Mouse (Mus musculus) lung, postnatal 0 days (tissue): ENCODE results near the gene Id3.

Experiments used
- CTCF ChIP-seq: IDR thresholded peaks from 2 replicates; pipeline ENCODE4 v1.5.1; 2016; ENCODE audit warnings: antibody characterized with exemption, mild to moderate bottlenecking
- EP300 ChIP-seq: IDR thresholded peaks from 2 replicates; pipeline ENCODE4 v1.6.1; 2016; ENCODE audit warnings: antibody characterized with exemption, mild to moderate bottlenecking, control low read depth

- TF ChIP-seq CTCF: no peak
- peak; percentile 8 for TF ChIP-seq EP300
Measured at GRCm38 (mm10) chr4:136123111-136123791, 20.0 kb upstream of the Id3 start.
